Mouse (Mus musculus) C2C12 (cell line): ENCODE measurements around the gene S100a1. TPM values are rescaled to one million over a fixed set of nuclear protein-coding genes. Genes with fewer than 3 reads are reported as not detected.

Source experiments
- H3K27me3 ChIP-seq: one replicate; pipeline ENCODE4 v1.6.1; 2011; ENCODE audit not compliant: control insufficient read depth, insufficient read depth, insufficient read length
- H3K36me3 ChIP-seq: one replicate; pipeline ENCODE4 v1.6.1; 2011; ENCODE audit not compliant: control insufficient read depth, insufficient read depth
- H3K4me3 ChIP-seq: one replicate; pipeline ENCODE4 v1.5.1; 2011; ENCODE audit warnings: mild to moderate bottlenecking, control low read depth; ENCODE audit not compliant: poor library complexity, insufficient read depth, severe bottlenecking
- H3K79me2 ChIP-seq: one replicate; pipeline ENCODE4 v1.6.1; 2011; ENCODE audit not compliant: control insufficient read depth, insufficient read depth
- H3K79me3 ChIP-seq: one replicate; pipeline ENCODE4 v1.6.1; 2011; ENCODE audit warnings: low read depth, control low read depth
- H3ac ChIP-seq: one replicate; pipeline ENCODE3; 2011; ENCODE audit warnings: low read depth; ENCODE audit not compliant: control insufficient read depth, insufficient read length
- CEBPB ChIP-seq: IDR thresholded peaks from one replicate; pipeline ENCODE4 v1.6.1; 2011; ENCODE audit warnings: low read depth, mild to moderate bottlenecking, control low read depth, moderate library complexity
- CTCF ChIP-seq: IDR thresholded peaks from one replicate; pipeline ENCODE4 v1.5.1; 2011; ENCODE audit not compliant: control insufficient read depth, insufficient read depth, insufficient read length
- FOSL1 ChIP-seq: IDR thresholded peaks from one replicate; pipeline ENCODE4 v1.8.0; 2011; ENCODE audit warnings: mild to moderate bottlenecking, low read length; ENCODE audit not compliant: poor library complexity, insufficient read depth, severe bottlenecking
- MAX ChIP-seq: IDR thresholded peaks from one replicate; pipeline ENCODE4 v1.6.1; 2011; ENCODE audit warnings: mild to moderate bottlenecking, control low read depth
- MYOD1 ChIP-seq: IDR thresholded peaks from one replicate; pipeline ENCODE4 v1.6.1; 2011; ENCODE audit warnings: low read depth; ENCODE audit not compliant: control insufficient read depth, insufficient read length
- MYOG ChIP-seq: IDR thresholded peaks from one replicate; pipeline ENCODE4 v1.6.1; 2011; ENCODE audit not compliant: control insufficient read depth, insufficient read length; ENCODE audit errors: extremely low read depth
- USF1 ChIP-seq: IDR thresholded peaks from one replicate; pipeline ENCODE4 v1.6.1; 2011; ENCODE audit warnings: low read depth, mild to moderate bottlenecking, control low read depth, moderate library complexity
- polyA plus RNA-seq: library from polyadenylated mRNA; unstranded; fragments of >200 nt; fragmentation: generic; extraction: Trizol; gene quantifications from one replicate; pipeline ENCODE4 v1.2.1, GENCODE M21; 2012; ENCODE audit warnings: missing spikeins

The S100a1 gene
- polyA plus RNA-seq, 1 experiment: 96.0 TPM

GRCm38 (mm10) chr3:90495850-90496525 lies 18.2 kb downstream of the S100a1 start:
- TF ChIP-seq MAX (no peak), CTCF (no peak), CEBPB (no peak), MYOG (no peak), USF1 (no peak), MYOD1 (no peak), FOSL1 (no peak)
- H3K27me3 ChIP-seq: no peaks in the 10 kb centered on the region
- no peaks in the 10 kb centered on the region for H3K79me2 ChIP-seq
- peaks cover 67% of the 10 kb centered on the region for H3K36me3 ChIP-seq
- no peak overlapping the region for H3ac ChIP-seq
- no peak overlapping the region for H3K4me3 ChIP-seq
- H3K79me3 ChIP-seq: peaks cover 4% of the 10 kb centered on the region

GRCm38 (mm10) chr3:90493831-90494540 lies 20.2 kb downstream of the S100a1 start:
- peaks cover 52% of the 10 kb centered on the region for H3K36me3 ChIP-seq
- TF ChIP-seq CEBPB: no peak
- no peak for TF ChIP-seq MAX
- no peak for TF ChIP-seq MYOD1
- no peak for TF ChIP-seq FOSL1
- no peak for TF ChIP-seq CTCF
- TF ChIP-seq USF1: no peak
- no peak for TF ChIP-seq MYOG
- H3K79me2 ChIP-seq: peaks cover 5% of the 10 kb centered on the region
- no peaks in the 10 kb centered on the region for H3K27me3 ChIP-seq
- H3K79me3 ChIP-seq: peaks cover 5% of the 10 kb centered on the region
- no peak overlapping the region for H3K4me3 ChIP-seq
- H3ac ChIP-seq: no peak overlapping the region

- TF ChIP-seq MYOD1 (no peak), MAX (peak; percentile 70), CTCF (no peak)
- Histone ChIP-seq H3ac (no peak overlapping the region), H3K79me3 (peaks cover 5% of the 10 kb centered on the region), H3K36me3 (peaks cover 53% of the 10 kb centered on the region), H3K79me2 (peaks cover 5% of the 10 kb centered on the region), H3K27me3 (no peaks in the 10 kb centered on the region), H3K4me3 (no peak overlapping the region)
These were observed 22.8 kb downstream of the S100a1 start for GRCm38 (mm10) chr3:90491350-90491749.

- TF ChIP-seq MAX: no peak
- TF ChIP-seq CEBPB: no peak
- peak; percentile 95 for TF ChIP-seq CTCF
- H3K79me2 ChIP-seq: peaks cover 5% of the 10 kb centered on the region
- H3K27me3 ChIP-seq: no peaks in the 10 kb centered on the region
- peaks cover 53% of the 10 kb centered on the region for H3K36me3 ChIP-seq
- peak within 1 kb of the TSS; percentile 82 for H3ac ChIP-seq
- H3K4me3 ChIP-seq: peak within 1 kb of the TSS; percentile 46
- H3K79me3 ChIP-seq: peaks cover 5% of the 10 kb centered on the region
These were observed 23.4 kb downstream of the S100a1 start, which contains the start of gene Snapin for GRCm38 (mm10) chr3:90490696-90491256. Gene Snapin, minus strand, starts transcription at chr3:90491033.

- peaks cover 58% of the 10 kb centered on the region for H3K36me3 ChIP-seq
- peaks cover 5% of the 10 kb centered on the region for H3K79me2 ChIP-seq
- TF ChIP-seq CTCF (no peak), CEBPB (peak; percentile 64)
- no peak overlapping the region for H3ac ChIP-seq
- no peak overlapping the region for H3K4me3 ChIP-seq
- peaks cover 5% of the 10 kb centered on the region for H3K79me3 ChIP-seq
- no peaks in the 10 kb centered on the region for H3K27me3 ChIP-seq
These were observed 25.6 kb downstream of the S100a1 start for GRCm38 (mm10) chr3:90488576-90488975.

GRCm38 (mm10) chr3:90486998-90487397 lies 27.2 kb downstream of the S100a1 start:
- Histone ChIP-seq H3K79me3 (peaks cover 5% of the 10 kb centered on the region), H3K4me3 (no peak overlapping the region), H3K79me2 (peaks cover 5% of the 10 kb centered on the region), H3K36me3 (peaks cover 71% of the 10 kb centered on the region), H3ac (no peak overlapping the region), H3K27me3 (no peaks in the 10 kb centered on the region)
- TF ChIP-seq MYOD1: no peak
- no peak for TF ChIP-seq MAX
- no peak for TF ChIP-seq USF1
- TF ChIP-seq MYOG: no peak
- no peak for TF ChIP-seq FOSL1
